Mouse (Mus musculus): ENCODE measurements around the gene Zdhhc22.
A peak's percentile ranks its signal among the peaks of the same experiment; 100 is the strongest.

GRCm38 (mm10) chr12:86989890-86990754 is at the start of gene Zdhhc22:
- no peak for TF ChIP-seq POLR2A (IDR thresholded peaks at IDR 0.05; ENCODE audit: insufficient read length, low read depth)
- TF ChIP-seq USF1 (IDR thresholded peaks at IDR 0.05; ENCODE audit: low read depth) = no peak
- peak; percentile 64 for TF ChIP-seq REST (IDR thresholded peaks at IDR 0.05; ENCODE audit: insufficient read depth, insufficient read length)
- no peak for TF ChIP-seq MAX (IDR thresholded peaks at IDR 0.05; ENCODE audit: low read depth)
- no peak for TF ChIP-seq POLR2AphosphoS2 (IDR thresholded peaks at IDR 0.05; ENCODE audit: insufficient read length, low read depth)
- no peak for TF ChIP-seq E2F4 (IDR thresholded peaks at IDR 0.05; ENCODE audit: insufficient read depth)
- no peak for TF ChIP-seq CEBPB (IDR thresholded peaks at IDR 0.05; ENCODE audit: insufficient read depth, poor library complexity, severe bottlenecking)
- TF ChIP-seq TCF12 (IDR thresholded peaks at IDR 0.05; ENCODE audit: insufficient read depth, poor library complexity, severe bottlenecking) = no peak
- TF ChIP-seq MYOD1 (IDR thresholded peaks at IDR 0.05; ENCODE audit: control insufficient read depth in 1 of 3, insufficient read length in 2 of 3, low read depth in 2 of 3) = no peak
- no peak for TF ChIP-seq SRF (IDR thresholded peaks at IDR 0.05; ENCODE audit: control insufficient read depth, insufficient read length, low read depth)
